Mouse (Mus musculus) c-Kit-positive CD71-positive TER-119-negative erythroid progenitor cells, embryonic 14.5 days (primary cell): ENCODE data around the gene Gm10639.
A peak's percentile ranks its signal among the peaks of the same experiment; 100 is the strongest.
"Not testable (repeated sequence)": the region's sequence is repeated elsewhere in the genome, so short reads cannot be mapped to it uniquely, and the experiment has no call there.

Experiments
- DNase-seq: peaks from one replicate; pipeline ENCODE4 v3.0.0-alpha.2; 2013; ENCODE audit warnings: low read depth

Gene Gm10639

GRCm38 (mm10) chr9:78289723-78290122 lies at the start of gene Gm10639:
Gene Gm10639 (plus strand): TSS chr9:78289923.
- DNase-seq = not testable (repeated sequence)

GRCm38 (mm10) chr9:78255683-78256470 lies 33.8 kb upstream of the Gm10639 start:
- not testable (repeated sequence) for DNase-seq

- DNase-seq = not testable (repeated sequence)
Observed at GRCm38 (mm10) chr9:78256914-78257313, 32.8 kb upstream of the Gm10639 start, which contains the start of gene Gm3776. Gene Gm3776 (plus strand): TSS chr9:78257129.

- not testable (repeated sequence) for DNase-seq
Observed at GRCm38 (mm10) chr9:78259688-78260087, 30.0 kb upstream of the Gm10639 start.

- DNase-seq = not testable (repeated sequence)
Observed at GRCm38 (mm10) chr9:78270945-78271344, 18.8 kb upstream of the Gm10639 start.

- DNase-seq = not testable (repeated sequence)
Observed at GRCm38 (mm10) chr9:78282002-78282711, 7.6 kb upstream of the Gm10639 start.

- DNase-seq = not testable (repeated sequence)
Observed at GRCm38 (mm10) chr9:78289063-78289462, 660 bp upstream of the Gm10639 start.

GRCm38 (mm10) chr9:78292462-78292861 lies 2.7 kb downstream of the Gm10639 start:
- DNase-seq = not testable (repeated sequence)

- DNase-seq = not testable (repeated sequence)
Observed at GRCm38 (mm10) chr9:78293683-78294082, 4.0 kb downstream of the Gm10639 start.

- DNase-seq = not testable (repeated sequence)
Observed at GRCm38 (mm10) chr9:78294781-78295180, 5.1 kb downstream of the Gm10639 start.

GRCm38 (mm10) chr9:78296089-78296488 lies 6.4 kb downstream of the Gm10639 start:
- DNase-seq = peak; percentile 28

GRCm38 (mm10) chr9:78298232-78298631 lies 8.5 kb downstream of the Gm10639 start:
- DNase-seq = no peak

GRCm38 (mm10) chr9:78299143-78299542 lies 9.4 kb downstream of the Gm10639 start:
- DNase-seq = not testable (repeated sequence)

GRCm38 (mm10) chr9:78308122-78308521 lies 18.4 kb downstream of the Gm10639 start:
- not testable (repeated sequence) for DNase-seq

GRCm38 (mm10) chr9:78314696-78315095 lies 25.0 kb downstream of the Gm10639 start, which contains the start of gene Omt2a:
Gene Omt2a (minus strand): TSS chr9:78314796.
- no peak for DNase-seq

- DNase-seq = no peak
Observed at GRCm38 (mm10) chr9:78319499-78319898, 29.8 kb downstream of the Gm10639 start.

GRCm38 (mm10) chr9:78327289-78327688 lies 37.6 kb downstream of the Gm10639 start, which contains the start of gene Omt2b:
Gene Omt2b (plus strand): TSS chr9:78327589.
- DNase-seq = not testable (repeated sequence)

- DNase-seq = not testable (repeated sequence)
Observed at GRCm38 (mm10) chr9:78337050-78337449, 47.3 kb downstream of the Gm10639 start.

GRCm38 (mm10) chr9:78340324-78340723 lies 50.6 kb downstream of the Gm10639 start:
- peak; percentile 10 for DNase-seq

GRCm38 (mm10) chr9:78342494-78342893 lies 52.8 kb downstream of the Gm10639 start:
- DNase-seq = not testable (repeated sequence)

- DNase-seq = not testable (repeated sequence)
Observed at GRCm38 (mm10) chr9:78343055-78343454, 53.3 kb downstream of the Gm10639 start.

- DNase-seq = not testable (repeated sequence)
Observed at GRCm38 (mm10) chr9:78345235-78345634, 55.5 kb downstream of the Gm10639 start.

- DNase-seq = no peak
Observed at GRCm38 (mm10) chr9:78347004-78347403, 57.3 kb downstream of the Gm10639 start.
